Mouse (Mus musculus) midbrain, postnatal 0 days (tissue): Measurements from ENCODE around the gene Drd3. TPM values are rescaled to one million over a fixed set of nuclear protein-coding genes. Genes with fewer than 3 reads are reported as not detected.

Experiments used
- ATAC-seq: fragments of 200-750 bp; cut with Nextera tagmentation; 2 replicates; pipeline ENCODE4 v1.8.0; 2017; ENCODE audit warnings: moderate number of reproducible peaks, mild to moderate bottlenecking, moderate TSS enrichment, moderate library complexity; ENCODE audit not compliant: low FRiP score
- DNase-seq: peaks from one replicate; pipeline ENCODE4 v3.0.0-alpha.2; 2015; ENCODE audit warnings: low spot score
- H3K27ac ChIP-seq: fragments of 300-500 bp; sonication (generic); 2 replicates; pipeline ENCODE4 v1.5.1; 2014; ENCODE audit warnings: low read depth, mild to moderate bottlenecking, low read length, mixed read lengths
- H3K27me3 ChIP-seq: fragments of 300-500 bp; sonication (generic); 2 replicates; pipeline ENCODE4 v1.6.1; 2014; ENCODE audit warnings: low read length, control low read depth, mixed read lengths; ENCODE audit not compliant: insufficient read depth
- H3K36me3 ChIP-seq: fragments of 300-500 bp; sonication (generic); 2 replicates; pipeline ENCODE4 v1.6.1; 2014; ENCODE audit warnings: low read length, control low read depth, mixed read lengths; ENCODE audit not compliant: insufficient read depth
- H3K4me1 ChIP-seq: fragments of 300-500 bp; sonication (generic); 2 replicates; pipeline ENCODE4 v1.6.1; 2014; ENCODE audit warnings: mild to moderate bottlenecking, control low read depth, antibody characterized with exemption, low read length, mixed read lengths; ENCODE audit not compliant: insufficient read depth
- H3K4me2 ChIP-seq: fragments of 300-500 bp; sonication (generic); 2 replicates; pipeline ENCODE4 v1.6.1; 2014; ENCODE audit warnings: low read depth, mild to moderate bottlenecking, low read length, mixed read lengths; ENCODE audit not compliant: poor library complexity, severe bottlenecking
- H3K4me3 ChIP-seq: fragments of 300-500 bp; sonication (generic); 2 replicates; pipeline ENCODE4 v1.5.1; 2014; ENCODE audit warnings: low read depth, mild to moderate bottlenecking, low read length, moderate library complexity
- H3K9ac ChIP-seq: fragments of 300-500 bp; sonication (generic); replicated peaks from 2 replicates; pipeline ENCODE4 v1.6.1; 2014; ENCODE audit warnings: mild to moderate bottlenecking, low read length, moderate library complexity, mixed read lengths; ENCODE audit not compliant: poor library complexity, severe bottlenecking
- H3K9me3 ChIP-seq: fragments of 300-500 bp; sonication (generic); 2 replicates; pipeline ENCODE4 v1.6.1; 2016; ENCODE audit warnings: low read length, control low read depth
- CTCF ChIP-seq: IDR thresholded peaks from 2 replicates; pipeline ENCODE4 v1.5.1; 2016; ENCODE audit warnings: antibody characterized with exemption, mild to moderate bottlenecking
- whole genome bisulfite sequencing: fragments of 180-500 bp; shearing (Covaris S2); extraction: QIAGEN DNeasy Blood & Tissue Kit; methylation state at CpG from one replicate; pipeline ENCODE4 v1.1.7; 2014; 5-methylcytosine and 5-hydroxymethylcytosine counted together
- polyA plus RNA-seq: library from polyadenylated mRNA; unstranded; fragments of >200 nt; fragmentation: Nextera tagmentation; extraction: Ambion mirVana; gene quantifications from 2 replicates; pipeline ENCODE4 v1.2.1, GENCODE M21; 2015
- total RNA-seq: library from RNA; depleted of rRNA; stranded (reverse); fragments of >200 nt; gene quantifications from 2 replicates; pipeline ENCODE4 v1.2.3, GENCODE M21; 2014

Drd3 gene
- total and polyA plus RNA-seq, 2 experiments from 2014 or later = not detected

DNA sequence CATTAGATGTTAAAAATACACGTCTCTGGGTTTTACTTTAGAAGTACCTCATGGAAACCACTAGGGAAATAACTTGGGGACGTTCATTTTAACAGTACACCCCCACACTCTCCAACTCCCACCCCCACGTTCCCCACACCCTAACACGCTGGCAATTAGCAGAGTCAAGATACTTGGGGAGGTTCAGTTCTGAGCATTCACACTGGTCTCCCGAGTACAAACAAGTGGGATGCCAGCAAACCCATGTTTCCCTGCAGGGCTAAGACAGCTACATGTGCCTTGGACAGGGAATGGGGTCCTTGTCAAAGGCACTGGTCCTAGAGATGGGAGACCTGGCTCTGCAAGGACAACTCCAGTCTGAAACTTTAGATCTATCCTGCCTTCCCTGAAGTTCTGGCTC is 48.6 kb downstream of the Drd3 start:
- WGBS = 49% methylated on average over 5 of the region's 5 CpGs
- TF ChIP-seq CTCF = no peak

GRCm38 (mm10) chr16:43804364-43804763 is 50.5 kb downstream of the Drd3 start:
- 86% methylated on average over 6 of the region's 6 CpGs for WGBS
- Histone ChIP-seq H3K4me3 (no peak overlapping the region), H3K9ac (no peak overlapping the region), H3K4me2 (no peak overlapping the region), H3K27ac (no peak overlapping the region), H3K27me3 (no peaks in the 10 kb centered on the region), H3K36me3 (no peaks in the 10 kb centered on the region), H3K4me1 (0 out of 2 replicates have a peak, but pooled peaks cover 2% of the 10 kb centered on the region), H3K9me3 (no peaks in the 10 kb centered on the region)
- no peak for DNase-seq
- no peak for TF ChIP-seq CTCF
- no peak for ATAC-seq

More for the DNA sequence above, 48.6 kb downstream of the Drd3 start:
- H3K9me3 ChIP-seq = no peaks in the 10 kb centered on the region
- no peak overlapping the region for H3K4me3 ChIP-seq
- no peak overlapping the region for H3K4me2 ChIP-seq
- no peak overlapping the region for H3K9ac ChIP-seq
- DNase-seq (no peak), ATAC-seq (no peak; the same call in 1 of the 2 replicates)
- H3K4me1 ChIP-seq = 0 out of 2 replicates have a peak, but pooled peaks cover 2% of the 10 kb centered on the region
- H3K27ac ChIP-seq = no peak overlapping the region
- H3K27me3 ChIP-seq = no peaks in the 10 kb centered on the region
- H3K36me3 ChIP-seq = no peaks in the 10 kb centered on the region

- Histone ChIP-seq H3K36me3 (no peaks in the 10 kb centered on the region), H3K9ac (no peak overlapping the region), H3K4me3 (no peak overlapping the region), H3K4me2 (no peak overlapping the region), H3K9me3 (no peaks in the 10 kb centered on the region), H3K27ac (no peak overlapping the region), H3K4me1 (no peaks in the 10 kb centered on the region), H3K27me3 (no peaks in the 10 kb centered on the region)
- TF ChIP-seq CTCF = no peak
- WGBS = 81% methylated on average over 16 of the region's 16 CpGs
- ATAC-seq = no peak
- DNase-seq = no peak
Observed at GRCm38 (mm10) chr16:43807048-43807447, 53.2 kb downstream of the Drd3 start.

DNA sequence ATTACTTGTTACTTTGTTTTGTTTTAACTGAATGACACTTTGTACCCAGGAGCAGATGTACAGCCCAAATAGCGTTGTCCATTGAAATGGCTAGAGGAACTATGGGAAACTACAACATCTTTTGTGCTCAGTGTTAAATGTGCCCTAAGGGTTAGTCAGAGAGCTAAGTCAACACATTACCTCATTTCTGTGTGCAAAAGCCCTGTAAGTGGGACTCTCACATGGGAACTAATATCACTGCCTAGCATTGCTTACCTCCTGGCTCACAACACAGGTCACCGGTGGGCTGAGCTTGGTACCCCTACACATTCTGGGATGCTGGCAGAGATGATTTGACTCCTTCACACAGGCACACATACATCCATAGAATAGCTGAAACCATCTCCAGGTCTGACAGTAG is 55.6 kb downstream of the Drd3 start:
- H3K27ac ChIP-seq = no peak overlapping the region
- H3K4me3 ChIP-seq = no peak overlapping the region
- H3K9me3 ChIP-seq = no peaks in the 10 kb centered on the region
- ATAC-seq (no peak), DNase-seq (no peak)
- H3K36me3 ChIP-seq = no peaks in the 10 kb centered on the region
- WGBS = 93% methylated on average over 2 of the region's 2 CpGs
- no peak overlapping the region for H3K9ac ChIP-seq
- no peak overlapping the region for H3K4me2 ChIP-seq
- H3K4me1 ChIP-seq = no peaks in the 10 kb centered on the region
- H3K27me3 ChIP-seq = no peaks in the 10 kb centered on the region
- TF ChIP-seq CTCF = no peak

DNA sequence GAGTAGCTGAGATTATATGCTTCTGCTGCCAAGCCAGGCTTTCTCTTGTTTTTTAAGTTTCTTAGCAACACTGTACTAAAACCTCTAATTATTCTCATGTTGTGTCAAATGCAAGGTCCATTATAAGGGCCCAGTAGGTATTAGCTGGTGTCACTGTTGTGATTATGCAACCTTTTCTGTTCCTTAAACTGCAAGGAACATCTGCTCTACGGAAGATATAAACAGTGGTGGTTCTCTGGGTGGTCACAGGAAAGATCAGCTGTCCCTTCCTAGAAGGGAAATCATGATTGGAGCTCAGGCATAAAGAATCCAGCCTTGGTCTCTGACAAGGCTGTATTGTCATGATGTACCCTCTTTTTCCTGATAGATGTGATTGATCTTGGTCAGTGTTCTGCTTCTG is 57.6 kb downstream of the Drd3 start:
- ATAC-seq (no peak), DNase-seq (no peak)
- no peak overlapping the region for H3K4me2 ChIP-seq
- no peak overlapping the region for H3K27ac ChIP-seq
- no peak for TF ChIP-seq CTCF
- H3K9ac ChIP-seq = no peak overlapping the region
- 72% methylated on average over 1 of the region's 1 CpGs for WGBS
- H3K9me3 ChIP-seq = no peaks in the 10 kb centered on the region
- H3K36me3 ChIP-seq = no peaks in the 10 kb centered on the region
- H3K4me3 ChIP-seq = no peak overlapping the region
- H3K4me1 ChIP-seq = no peaks in the 10 kb centered on the region
- H3K27me3 ChIP-seq = no peaks in the 10 kb centered on the region

DNA sequence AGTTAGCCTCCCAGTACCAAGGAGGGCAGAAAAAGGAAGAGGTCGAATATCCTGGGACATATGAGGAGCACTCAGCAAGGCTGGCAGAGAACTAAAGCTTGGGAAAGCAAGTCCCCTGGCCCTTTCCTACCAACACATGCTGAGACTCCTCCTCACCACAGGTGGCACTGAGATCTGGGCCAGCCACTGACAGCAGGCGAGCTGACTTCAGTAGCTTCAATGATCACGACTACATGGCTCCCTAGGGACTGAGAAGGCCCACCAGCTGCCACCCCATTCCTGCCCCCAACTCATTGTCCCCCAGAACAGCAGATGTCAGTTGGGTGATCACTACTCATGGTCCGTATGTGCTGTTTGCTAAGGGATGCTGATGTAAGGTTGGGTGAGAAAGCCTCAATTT is 60.8 kb downstream of the Drd3 start:
- no peaks in the 10 kb centered on the region for H3K9me3 ChIP-seq
- H3K9ac ChIP-seq = no peak overlapping the region
- no peak overlapping the region for H3K27ac ChIP-seq
- no peak overlapping the region for H3K4me3 ChIP-seq
- no peak overlapping the region for H3K4me2 ChIP-seq
- no peaks in the 10 kb centered on the region for H3K27me3 ChIP-seq
- H3K4me1 ChIP-seq = no peaks in the 10 kb centered on the region
- 52% methylated on average over 4 of the region's 4 CpGs for WGBS
- DNase-seq (peak; percentile 9), ATAC-seq (no peak)
- TF ChIP-seq CTCF = no peak
- H3K36me3 ChIP-seq = no peaks in the 10 kb centered on the region
